Mouse (Mus musculus) left cerebral cortex, adult 9 months (tissue): ENCODE results near the gene Cadm2.

Experiments used
- DNase-seq, 2 experiments: peaks; one replicate each; pipeline ENCODE4 v3.0.0; 2022; ENCODE audit warnings: low spot score in 2 of 2

Cadm2 gene

GRCm38 (mm10) chr16:66959146-66959545, 661.6 kb downstream of the Cadm2 start:
- no peak for DNase-seq

DNA sequence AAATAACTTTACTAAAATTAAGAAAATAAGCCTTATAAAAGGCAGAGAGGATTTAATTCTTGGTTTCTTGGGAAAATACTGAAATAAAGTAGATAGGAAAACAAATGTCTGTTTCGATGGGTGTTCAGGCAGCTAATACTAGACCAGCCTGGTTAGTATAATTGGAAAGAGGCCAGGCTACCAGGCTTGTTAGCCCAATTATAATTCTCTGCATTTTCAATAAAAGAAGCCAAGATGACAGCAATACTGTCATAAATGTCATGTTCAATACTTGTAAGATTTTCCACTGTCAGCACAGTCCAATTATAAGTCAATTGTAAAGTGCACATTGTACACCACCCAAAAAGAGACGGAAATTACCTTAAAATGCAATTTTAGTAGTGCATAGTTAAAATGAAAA, 664.8 kb downstream of the Cadm2 start:
- DNase-seq = no peak

GRCm38 (mm10) chr16:66936332-66936731, 684.4 kb downstream of the Cadm2 start:
- DNase-seq = no peak

DNA sequence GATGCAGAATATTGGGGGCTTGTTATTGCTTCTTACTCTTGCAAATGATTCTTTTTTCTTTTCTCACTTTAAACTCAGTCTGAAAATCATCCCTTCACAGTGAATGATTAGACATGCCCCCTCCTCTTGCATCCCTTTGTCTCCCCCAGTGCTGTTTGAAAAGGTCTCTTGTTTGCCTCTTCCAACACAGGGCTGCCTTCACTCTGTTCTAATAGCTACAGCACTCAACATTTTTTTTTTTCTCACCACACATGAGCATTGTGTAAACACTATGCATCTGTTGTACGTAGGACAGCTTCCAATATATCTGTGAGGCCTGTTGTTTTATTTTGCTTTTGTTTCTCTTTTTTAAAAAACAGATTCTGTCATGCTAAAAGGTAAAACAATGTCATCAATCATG, 695.2 kb downstream of the Cadm2 start:
- DNase-seq = no peak

- no peak for DNase-seq
Observed at GRCm38 (mm10) chr16:66922753-66923152, 698.0 kb downstream of the Cadm2 start.

- no peak for DNase-seq
Observed at GRCm38 (mm10) chr16:66921414-66921915, 699.2 kb downstream of the Cadm2 start.

DNA sequence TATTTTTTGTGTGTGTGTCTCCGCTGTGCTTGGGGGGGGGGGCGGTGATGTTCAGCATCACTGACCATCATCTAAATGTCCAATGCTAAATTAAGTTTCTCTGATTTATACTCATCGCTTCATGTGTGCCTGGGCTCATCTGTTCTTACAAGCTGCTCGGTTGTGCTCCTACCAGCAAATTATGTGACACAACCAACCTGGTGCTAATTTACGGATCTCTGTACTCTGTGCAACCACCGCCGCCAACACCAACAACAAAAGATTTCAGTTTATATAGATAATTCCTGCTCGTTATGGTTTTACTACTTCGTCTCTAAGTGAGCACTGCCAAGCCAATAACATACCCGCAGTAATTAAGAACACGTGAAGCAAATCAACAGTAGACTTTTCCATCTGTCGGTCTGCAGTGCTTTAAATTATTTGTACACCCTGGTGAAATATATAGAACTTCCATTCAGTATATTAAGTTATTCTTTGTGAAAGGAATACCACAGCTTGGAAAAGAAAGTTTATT, 700.8 kb downstream of the Cadm2 start:
- no peak for DNase-seq

DNA sequence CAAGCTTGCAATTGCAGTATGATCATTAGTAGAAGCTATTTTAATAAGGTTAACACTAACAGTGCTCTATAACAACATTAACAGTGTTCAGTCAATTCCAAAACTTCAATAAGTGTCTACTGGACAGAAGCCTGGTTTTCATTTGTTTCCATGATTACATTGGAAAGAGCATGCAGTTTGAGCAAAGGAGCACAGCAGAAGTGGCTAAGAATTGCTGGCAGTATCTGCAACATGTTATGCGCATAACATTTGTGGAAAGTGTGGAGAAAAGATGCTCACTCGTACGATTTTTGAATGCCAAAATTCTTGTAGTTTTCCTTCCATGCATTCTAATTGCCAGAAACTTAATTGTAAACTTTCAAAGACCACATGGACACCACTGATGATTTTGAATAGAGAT, 718.9 kb downstream of the Cadm2 start:
- DNase-seq = no peak

- DNase-seq = no peak
Observed at GRCm38 (mm10) chr16:66900664-66901063, 720.0 kb downstream of the Cadm2 start.

DNA sequence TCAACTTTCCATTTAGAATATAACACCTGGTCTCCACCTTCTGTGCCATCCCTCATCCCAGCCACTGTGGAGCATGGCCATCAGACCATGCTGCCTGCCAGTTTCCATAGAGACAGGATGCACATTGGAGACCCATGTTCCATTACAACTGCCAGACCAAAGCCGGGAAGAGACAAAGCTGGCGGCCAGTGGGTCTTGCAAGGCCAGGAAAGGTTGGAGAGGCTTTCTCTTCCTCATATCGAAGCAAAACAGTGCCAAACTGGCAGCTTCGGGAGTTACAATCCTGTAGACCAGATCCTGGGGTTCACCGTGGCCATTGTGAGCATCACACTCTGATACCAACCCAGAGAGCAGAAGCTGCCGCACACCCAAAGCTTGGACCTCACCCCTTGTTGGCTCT, 728.3 kb downstream of the Cadm2 start:
- no peak for DNase-seq

- peak in 1 of 2 experiments; percentile 15 for DNase-seq
Observed at GRCm38 (mm10) chr16:66891559-66892247, 729.0 kb downstream of the Cadm2 start.

GRCm38 (mm10) chr16:66889907-66890306, 730.8 kb downstream of the Cadm2 start:
- no peak for DNase-seq

GRCm38 (mm10) chr16:66882597-66882996, 738.1 kb downstream of the Cadm2 start:
- DNase-seq = no peak

DNA sequence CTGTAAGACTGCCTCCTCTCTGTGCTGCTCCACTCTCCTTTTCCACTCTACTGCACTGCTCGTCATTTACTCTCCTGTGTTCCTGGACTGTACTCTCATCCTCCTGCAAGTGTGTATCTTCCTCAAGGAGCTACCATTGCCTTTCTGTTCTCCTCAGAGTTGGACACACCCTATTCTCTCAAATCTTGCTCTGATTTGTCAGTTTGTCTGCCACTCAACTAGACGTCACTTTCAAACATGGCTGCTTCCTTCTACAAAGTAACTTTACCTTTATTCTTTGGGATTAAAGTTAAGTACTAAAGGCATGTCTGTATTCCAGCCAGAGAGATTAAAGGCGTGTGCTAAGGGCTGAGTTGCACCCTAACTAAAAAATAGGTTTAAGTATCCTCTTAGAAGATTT, 749.5 kb downstream of the Cadm2 start:
- DNase-seq = no peak

- no peak for DNase-seq
Observed at GRCm38 (mm10) chr16:66851047-66851446, 769.7 kb downstream of the Cadm2 start.

DNA sequence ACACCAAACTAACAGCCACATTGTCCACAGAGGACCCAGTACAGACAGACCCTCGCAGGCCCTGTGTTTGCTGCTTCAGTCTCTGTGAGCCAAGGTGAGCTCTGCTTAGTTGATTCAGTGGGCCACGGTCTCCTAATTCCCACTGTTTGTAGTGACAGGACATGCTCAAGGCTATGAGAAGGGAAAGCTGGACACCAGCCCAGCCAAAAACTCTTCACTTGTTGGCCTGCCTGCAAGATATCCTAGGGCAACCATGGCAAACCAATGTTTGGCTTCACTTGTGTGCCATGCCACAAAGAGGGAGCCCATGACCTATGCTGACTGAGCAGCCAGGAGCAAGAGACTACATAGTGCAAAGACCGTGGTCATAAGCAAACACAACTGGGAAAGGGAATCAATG, 795.8 kb downstream of the Cadm2 start:
- DNase-seq = no peak

DNA sequence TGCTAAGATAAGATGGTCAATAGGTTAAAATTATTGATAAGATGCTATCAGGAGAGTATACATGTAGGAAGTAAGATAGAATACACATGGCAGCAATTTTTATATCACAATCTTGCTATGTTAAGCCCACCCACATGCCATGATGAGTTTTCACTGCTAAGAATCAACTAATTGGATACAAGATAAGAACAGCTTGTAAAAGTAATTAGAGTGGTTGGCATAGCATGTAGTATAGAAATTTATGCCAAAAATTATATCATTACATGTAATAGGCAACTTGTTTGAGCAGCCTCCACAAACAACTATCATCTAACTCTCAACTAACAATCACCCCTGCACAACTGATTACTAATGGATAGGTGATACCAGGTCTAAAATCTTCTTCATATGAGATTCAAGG, 809.2 kb downstream of the Cadm2 start:
- DNase-seq = no peak

DNA sequence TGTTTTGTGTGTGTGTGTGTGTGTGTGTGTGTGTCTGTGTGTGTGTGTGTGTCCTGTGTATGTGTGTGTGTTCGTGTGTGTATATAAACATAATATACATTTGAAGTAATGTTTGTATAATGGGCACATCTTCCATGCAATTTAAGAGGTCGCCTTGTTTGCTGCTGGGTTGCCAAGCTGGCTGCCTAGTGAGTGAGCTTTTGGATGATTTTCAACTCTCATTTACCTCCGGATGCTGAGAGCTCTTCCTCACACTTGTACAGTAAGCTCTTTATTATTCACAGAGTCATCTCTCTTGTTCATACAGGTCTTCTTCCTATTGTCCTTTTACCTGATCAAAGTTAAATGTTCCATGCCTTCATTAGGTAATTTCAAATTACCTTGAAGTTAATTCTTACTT, 822.5 kb downstream of the Cadm2 start:
- DNase-seq = no peak

- DNase-seq = no peak
Observed at GRCm38 (mm10) chr16:66793067-66793466, 827.6 kb downstream of the Cadm2 start.

GRCm38 (mm10) chr16:66771883-66772282, 848.8 kb downstream of the Cadm2 start:
- DNase-seq = peak in 1 of 2 experiments; percentile 20

DNA sequence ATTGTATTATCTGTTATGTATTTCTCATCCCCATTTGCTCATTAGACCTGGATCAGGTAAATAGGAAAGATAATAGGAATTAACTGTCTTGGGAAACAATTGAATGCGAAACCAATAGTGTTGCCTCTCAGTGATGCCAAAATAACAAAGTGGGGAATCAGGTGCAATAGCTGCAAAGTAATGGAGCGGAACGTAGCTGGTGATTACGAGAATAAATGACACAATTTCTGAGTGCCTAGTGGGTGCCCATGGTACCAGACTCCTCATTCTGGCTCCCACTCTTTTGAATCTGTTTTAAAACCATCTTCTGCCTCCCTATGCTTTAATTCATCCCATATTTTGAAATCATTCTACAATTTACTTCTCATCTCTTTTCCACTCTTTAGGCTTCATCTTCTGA, 851.2 kb downstream of the Cadm2 start:
- no peak for DNase-seq

DNA sequence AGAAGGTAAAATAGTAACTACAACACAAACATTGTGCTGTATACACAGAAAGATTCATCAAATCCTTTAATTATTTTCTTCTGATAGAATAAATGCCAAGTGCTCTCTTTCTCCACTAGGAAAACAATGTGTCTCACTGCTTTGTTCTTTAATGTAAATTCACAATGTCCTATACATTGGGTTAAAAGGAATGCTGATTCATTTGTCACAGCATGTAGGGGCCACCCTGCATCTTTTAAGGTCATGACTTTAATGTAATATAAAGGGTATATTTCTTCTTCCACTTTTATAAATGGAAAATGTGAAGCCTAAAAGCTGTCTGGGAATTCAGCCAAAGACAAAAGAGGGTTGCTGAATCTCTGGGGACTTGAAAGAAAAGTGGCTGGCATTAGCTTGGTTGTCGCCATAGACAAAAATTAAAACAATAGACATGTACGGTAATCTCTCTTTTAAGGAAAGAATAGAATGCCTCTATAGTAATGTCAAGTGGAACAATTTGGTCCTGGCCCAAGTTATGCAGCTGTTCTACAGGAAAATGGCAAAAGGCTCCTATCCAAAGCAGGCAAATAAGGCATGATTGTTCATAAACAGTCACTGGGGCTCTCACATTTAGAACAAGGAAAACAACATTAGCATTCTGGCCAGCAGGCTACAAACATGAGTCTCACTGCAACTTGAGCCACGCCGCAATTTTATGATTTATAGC, 851.9 kb downstream of the Cadm2 start:
- DNase-seq = peak; percentile 20 to 39
